Mouse (Mus musculus): ENCODE data around the gene Gm37419.

DNA sequence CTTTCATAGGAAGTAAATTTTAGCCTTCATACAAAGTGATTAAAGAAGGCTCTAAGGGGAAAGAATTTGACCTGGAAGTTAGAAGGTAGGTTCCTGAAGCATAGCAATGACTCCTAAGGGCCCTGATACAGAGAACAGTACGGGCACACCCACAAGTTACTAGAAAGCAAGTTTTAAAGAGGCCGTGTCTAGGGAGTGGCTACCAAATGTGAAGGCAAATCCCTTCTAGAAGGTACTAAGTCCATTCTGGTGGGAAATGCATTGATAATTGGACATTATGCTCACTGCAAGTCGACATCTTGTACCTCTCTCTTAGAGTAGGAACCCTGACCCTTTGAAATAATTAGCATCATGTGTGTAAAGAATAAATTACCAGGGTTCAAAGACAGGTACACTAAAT, 48.1 kb downstream of the Gm37419 start:
- TF ChIP-seq GATA1 (IDR thresholded peaks at IDR 0.05; ENCODE audit: borderline replicate concordance, low read length) (no peak), FLI1 (IDR thresholded peaks at IDR 0.05; ENCODE audit: low read length) (no peak)

All from megakaryocyte, embryonic 14.5 days (primary cell).